Mouse (Mus musculus): ENCODE data around the gene Smyd5. TPM values are rescaled to one million over a fixed set of nuclear protein-coding genes. Genes with fewer than 3 reads are reported as not detected.

Gene Smyd5
- total and polyA plus RNA-seq, 3 experiments = 8.1 to 13.9 (median 13.6) TPM

DNA sequence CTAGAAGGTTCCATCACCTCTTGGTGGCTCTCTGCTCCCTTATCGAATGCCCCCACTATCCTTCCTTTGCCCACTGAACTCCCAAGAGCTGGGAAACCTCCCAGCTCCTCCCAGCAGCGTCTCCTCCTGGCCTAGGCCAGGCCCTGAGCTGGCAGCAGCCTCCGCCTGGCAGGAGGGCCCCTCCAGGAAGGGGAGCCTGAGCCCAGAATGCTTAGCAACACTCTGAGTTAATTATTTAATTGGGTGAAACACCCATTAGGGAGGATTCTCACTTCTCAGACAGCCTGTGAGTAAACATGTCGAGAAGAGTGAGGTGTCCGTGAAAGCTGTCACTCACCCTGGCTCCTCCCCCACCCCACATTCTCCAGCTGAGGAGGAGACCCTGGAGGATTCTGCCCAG lies 32.1 kb upstream of the Smyd5 start:
- H3K4me3 ChIP-seq = no peak overlapping the region
- intact Hi-C loops (cut with DNase I) = no loop called here
- H3K4me1 ChIP-seq (ENCODE audit: control insufficient read depth, insufficient read depth, low read length) = peaks cover 13% of the 10 kb centered on the region

DNA sequence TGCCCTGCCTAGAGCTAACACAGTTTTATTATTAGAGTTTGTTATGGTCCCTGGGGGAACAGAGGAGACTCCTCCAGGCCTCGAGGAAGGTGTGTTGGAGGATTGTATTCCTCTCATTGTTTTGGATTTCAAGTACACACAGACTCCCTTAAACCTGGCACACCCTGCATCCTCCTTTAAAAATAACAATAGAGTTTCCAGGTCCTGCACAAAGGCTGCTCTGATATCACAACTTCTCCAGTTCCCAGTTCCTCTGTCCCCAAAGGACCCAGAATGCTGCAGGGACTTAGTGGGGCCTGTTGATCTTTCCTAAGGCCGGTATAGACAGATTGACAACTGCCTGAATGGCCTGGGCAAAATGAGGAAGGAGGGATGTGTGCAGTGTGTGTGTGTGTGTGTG lies 29.2 kb upstream of the Smyd5 start:
- DNase-seq = peak; percentile 36 to 56
- peaks cover 13% of the 10 kb centered on the region for H3K4me1 ChIP-seq (ENCODE audit: control insufficient read depth, insufficient read depth, low read length)

More for the DNA sequence above, 32.1 kb upstream of the Smyd5 start:
- WGBS = 38% methylated on average over 5 of the region's 5 CpGs
- Histone ChIP-seq H3K36me3 (ENCODE audit: control insufficient read depth, insufficient read depth, low read length) (no peaks in the 10 kb centered on the region), H3K27me3 (ENCODE audit: control insufficient read depth, insufficient read depth, low read length) (no peaks in the 10 kb centered on the region), H3K9ac (ENCODE audit: low read depth, low read length) (no peak overlapping the region), H3K27ac (peak overlapping the region; percentile 15), H3K79me2 (replicated peaks; ENCODE audit: control insufficient read depth, insufficient read depth, low read length) (no peaks in the 10 kb centered on the region)
- no peak for TF ChIP-seq POLR2A (IDR thresholded peaks at IDR 0.05; ENCODE audit: insufficient read depth, low read depth, low read length)
- TF ChIP-seq EP300 (IDR thresholded peaks at IDR 0.05; ENCODE audit: insufficient read depth, low read depth, low read length) = no peak
- TF ChIP-seq CTCF (IDR thresholded peaks at IDR 0.05) = no peak
- DNase-seq = no peak

DNA sequence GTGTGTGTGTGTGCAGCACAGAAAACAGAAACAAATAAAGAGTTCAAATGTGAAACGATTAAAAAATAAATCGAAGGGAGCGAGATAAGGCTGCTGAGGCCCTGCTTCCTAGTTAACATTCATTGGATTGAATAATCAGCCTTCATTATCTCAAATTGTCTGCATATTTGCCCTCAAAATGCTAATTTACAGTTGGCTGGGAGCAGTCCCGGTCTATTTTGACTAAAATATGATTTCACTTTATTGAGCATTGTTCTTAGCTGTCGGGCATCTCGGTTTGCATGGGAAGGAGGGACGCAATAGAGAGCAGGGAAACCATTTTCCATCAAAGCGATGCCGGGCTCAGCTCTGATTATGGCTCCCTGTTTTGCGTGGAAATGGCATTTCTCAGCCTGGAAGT lies 28.8 kb upstream of the Smyd5 start:
- Histone ChIP-seq H3K79me2 (replicated peaks; ENCODE audit: control insufficient read depth, insufficient read depth, low read length) (no peaks in the 10 kb centered on the region), H3K36me3 (ENCODE audit: control insufficient read depth, insufficient read depth, low read length) (no peaks in the 10 kb centered on the region), H3K9ac (ENCODE audit: low read depth, low read length) (no peak overlapping the region), H3K4me3 (no peak overlapping the region), H3K4me1 (ENCODE audit: control insufficient read depth, insufficient read depth, low read length) (peaks cover 13% of the 10 kb centered on the region), H3K27me3 (ENCODE audit: control insufficient read depth, insufficient read depth, low read length) (no peaks in the 10 kb centered on the region), H3K27ac (peak overlapping the region; percentile 94)
- intact Hi-C loops (cut with DNase I) = no loop called here
- TF ChIP-seq POLR2A (IDR thresholded peaks at IDR 0.05; ENCODE audit: insufficient read depth, low read depth, low read length) (no peak), CTCF (IDR thresholded peaks at IDR 0.05) (no peak), EP300 (IDR thresholded peaks at IDR 0.05; ENCODE audit: insufficient read depth, low read depth, low read length) (no peak)
- 54% methylated on average over 10 of the region's 10 CpGs for WGBS
- no peak for DNase-seq

More for the DNA sequence above, 29.2 kb upstream of the Smyd5 start:
- no peaks in the 10 kb centered on the region for H3K79me2 ChIP-seq (replicated peaks; ENCODE audit: control insufficient read depth, insufficient read depth, low read length)
- TF ChIP-seq POLR2A (IDR thresholded peaks at IDR 0.05; ENCODE audit: insufficient read depth, low read depth, low read length) = 0 out of 2 replicates have a peak, but pooled peaks have one; percentile 4
- no peak; the same call in 1 of the 2 replicates for TF ChIP-seq EP300 (IDR thresholded peaks at IDR 0.05; ENCODE audit: insufficient read depth, low read depth, low read length)
- H3K36me3 ChIP-seq (ENCODE audit: control insufficient read depth, insufficient read depth, low read length) = no peaks in the 10 kb centered on the region
- H3K27ac ChIP-seq = peak overlapping the region; percentile 87
- no peak overlapping the region for H3K4me3 ChIP-seq
- WGBS = 31% methylated on average over 2 of the region's 2 CpGs
- intact Hi-C loops (cut with DNase I) = no loop called here
- H3K27me3 ChIP-seq (ENCODE audit: control insufficient read depth, insufficient read depth, low read length) = no peaks in the 10 kb centered on the region
- no peak overlapping the region for H3K9ac ChIP-seq (ENCODE audit: low read depth, low read length)

DNA sequence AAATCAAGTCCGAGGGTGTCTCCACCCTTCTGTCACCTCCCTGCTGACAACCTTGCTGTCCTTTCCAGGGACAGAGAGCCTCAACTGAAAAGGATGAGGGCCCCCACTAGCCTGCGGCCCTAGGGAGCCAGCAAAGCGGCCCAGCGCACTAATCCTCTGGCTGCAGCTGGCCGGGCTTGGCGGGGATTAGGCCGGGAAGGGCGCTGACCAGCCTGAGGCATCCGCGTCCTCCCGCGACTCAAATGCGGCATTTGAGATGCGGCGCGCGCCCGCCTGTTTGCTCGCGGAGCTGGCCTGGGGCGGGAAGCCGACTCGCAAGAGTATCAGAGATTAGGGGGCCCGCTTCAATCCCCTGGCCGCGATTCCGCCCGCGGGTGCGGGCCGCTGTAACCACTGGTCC lies 22.8 kb upstream of the Smyd5 start:
- H3K4me1 ChIP-seq (ENCODE audit: control insufficient read depth, insufficient read depth, low read length) = peaks cover 3% of the 10 kb centered on the region
- no peak overlapping the region for H3K4me3 ChIP-seq
- no peak for DNase-seq
- WGBS = 23% methylated on average over 31 of the region's 31 CpGs
- H3K9ac ChIP-seq (ENCODE audit: low read depth, low read length) = no peak overlapping the region
- no peak overlapping the region for H3K27ac ChIP-seq
- intact Hi-C loops (cut with DNase I) = no loop called here
- H3K27me3 ChIP-seq (ENCODE audit: control insufficient read depth, insufficient read depth, low read length) = 0 out of 2 replicates have a peak, but pooled peaks cover 2% of the 10 kb centered on the region
- H3K79me2 ChIP-seq (replicated peaks; ENCODE audit: control insufficient read depth, insufficient read depth, low read length) = no peaks in the 10 kb centered on the region
- no peak for TF ChIP-seq EP300 (IDR thresholded peaks at IDR 0.05; ENCODE audit: insufficient read depth, low read depth, low read length)
- no peak for TF ChIP-seq POLR2A (IDR thresholded peaks at IDR 0.05; ENCODE audit: insufficient read depth, low read depth, low read length)
- TF ChIP-seq CTCF (IDR thresholded peaks at IDR 0.05) = no peak
- no peaks in the 10 kb centered on the region for H3K36me3 ChIP-seq (ENCODE audit: control insufficient read depth, insufficient read depth, low read length)

DNA sequence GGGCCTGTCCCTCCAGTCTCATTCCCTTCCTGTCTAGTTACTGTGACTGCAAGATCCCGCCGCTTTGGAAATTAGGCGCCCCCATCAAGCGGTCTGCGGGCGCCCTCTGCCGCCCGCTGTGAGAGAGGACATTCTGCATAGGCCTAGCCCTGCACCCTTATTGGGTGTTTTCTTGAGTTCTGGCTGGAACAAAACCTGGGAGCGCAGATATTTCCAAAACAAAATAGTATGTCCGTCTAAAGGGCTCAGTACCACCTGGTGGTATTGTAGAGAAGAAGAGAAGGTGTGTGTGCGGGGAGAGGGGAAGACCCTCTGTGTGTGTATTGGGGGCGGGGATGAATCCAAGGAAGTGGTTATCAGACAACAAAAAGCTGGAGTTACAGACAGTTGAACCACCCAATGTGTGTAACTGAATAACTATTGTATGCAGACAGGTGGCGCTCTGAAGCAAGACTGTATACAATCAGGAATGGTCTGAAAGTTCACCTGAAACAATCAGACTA lies 21.0 kb upstream of the Smyd5 start:
- Histone ChIP-seq H3K36me3 (ENCODE audit: control insufficient read depth, insufficient read depth, low read length) (no peaks in the 10 kb centered on the region), H3K27me3 (ENCODE audit: control insufficient read depth, insufficient read depth, low read length) (0 out of 2 replicates have a peak, but pooled peaks cover 2% of the 10 kb centered on the region), H3K27ac (no peak overlapping the region), H3K79me2 (replicated peaks; ENCODE audit: control insufficient read depth, insufficient read depth, low read length) (no peaks in the 10 kb centered on the region), H3K9ac (ENCODE audit: low read depth, low read length) (no peak overlapping the region), H3K4me1 (ENCODE audit: control insufficient read depth, insufficient read depth, low read length) (peaks cover 2% of the 10 kb centered on the region), H3K4me3 (no peak overlapping the region)
- intact Hi-C loops (cut with DNase I) = loop anchor here (2.0 kb wide), 1 partner anchor 250 kb away; no protein-coding TSS in a partner anchor
- 14% methylated on average over 13 of the region's 13 CpGs for WGBS
- peak; percentile 56 to 67 for DNase-seq
- TF ChIP-seq EP300 (IDR thresholded peaks at IDR 0.05; ENCODE audit: insufficient read depth, low read depth, low read length) (peak; percentile 52; the same call in 1 of the 2 replicates), CTCF (IDR thresholded peaks at IDR 0.05) (peak; percentile 82), POLR2A (IDR thresholded peaks at IDR 0.05; ENCODE audit: insufficient read depth, low read depth, low read length) (no peak)

DNA sequence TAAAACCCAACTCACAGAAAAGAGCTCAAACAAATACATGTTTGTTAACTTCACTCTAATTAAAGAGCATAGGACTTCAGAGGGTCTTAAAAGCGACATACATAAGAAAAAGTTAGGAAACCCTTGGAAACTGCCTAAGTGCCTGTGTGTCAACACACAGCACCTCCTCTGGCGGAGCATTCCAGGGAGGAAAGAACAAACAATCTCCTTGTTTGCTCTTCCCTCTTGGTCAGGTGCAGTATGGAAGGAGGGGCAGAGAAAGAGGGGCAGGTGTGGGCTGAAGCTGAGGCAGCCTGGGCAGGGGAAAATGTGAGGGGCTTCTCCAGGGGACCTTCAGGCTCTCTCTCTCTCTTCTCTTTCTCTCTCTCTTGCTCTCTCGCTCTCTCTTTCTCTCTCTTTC lies 16.0 kb upstream of the Smyd5 start:
- no peak for TF ChIP-seq POLR2A (IDR thresholded peaks at IDR 0.05; ENCODE audit: insufficient read depth, low read depth, low read length)
- no peak overlapping the region for H3K4me3 ChIP-seq
- intact Hi-C loops (cut with DNase I) = no loop called here
- no peak overlapping the region for H3K9ac ChIP-seq (ENCODE audit: low read depth, low read length)
- no peaks in the 10 kb centered on the region for H3K27me3 ChIP-seq (ENCODE audit: control insufficient read depth, insufficient read depth, low read length)
- H3K36me3 ChIP-seq (ENCODE audit: control insufficient read depth, insufficient read depth, low read length) = no peaks in the 10 kb centered on the region
- no peaks in the 10 kb centered on the region for H3K4me1 ChIP-seq (ENCODE audit: control insufficient read depth, insufficient read depth, low read length)
- no peak overlapping the region for H3K27ac ChIP-seq
- DNase-seq = no peak
- no peaks in the 10 kb centered on the region for H3K79me2 ChIP-seq (replicated peaks; ENCODE audit: control insufficient read depth, insufficient read depth, low read length)
- WGBS = 54% methylated on average over 3 of the region's 3 CpGs

Data from heart, adult 2 months (tissue).